Mouse (Mus musculus) gastrocnemius, postnatal 25 days (tissue): ENCODE data around the gene Kcnv2. TPM values are rescaled to one million over a fixed set of nuclear protein-coding genes. Genes with fewer than 3 reads are reported as not detected.

Experiments used
- DNase-seq: peaks from one replicate; pipeline ENCODE4 v3.0.0; 2022
- long read RNA-seq, 2 experiments: library from polyadenylated mRNA; stranded (forward); transcript quantifications; one replicate each; pipeline ENCODE4 v2.0.0; 2021
- total RNA-seq, 2 experiments: library from RNA; stranded (reverse); gene quantifications; 1 replicate in 1 of 2; 2 replicates in 1 of 2; pipeline ENCODE4 v1.2.3; 2021

The Kcnv2 gene
- total RNA-seq, result under 1 TPM; 0.05 TPM
- long read RNA-seq, experiment 1, partial matches to known transcripts, result 0 of 1 reads
- long read RNA-seq, experiment 1, other reads (novel, unspliced or antisense), result 1 of 1 reads
- long read RNA-seq, experiment 2, result 0 reads

DNA sequence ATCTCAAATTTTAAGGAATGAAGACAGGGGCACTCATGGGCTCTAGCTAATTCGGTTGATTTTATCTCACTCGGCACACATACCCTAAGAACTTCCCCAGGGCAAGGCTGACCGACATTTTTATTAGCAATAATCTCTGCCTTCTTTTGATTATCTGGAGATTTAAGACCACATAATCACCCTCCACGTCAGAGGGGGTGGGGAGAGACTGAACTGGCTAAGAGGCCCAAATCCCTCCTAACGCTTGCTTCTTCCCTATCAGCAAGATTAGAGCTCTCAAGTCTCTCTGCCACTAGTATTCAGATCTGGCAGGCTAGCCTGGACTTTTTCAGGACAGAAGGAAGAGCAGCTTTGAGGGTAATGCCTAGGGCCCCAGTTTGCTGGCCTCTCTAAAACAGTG lies at the start of gene Kcnv2:
Kcnv2 (plus strand) TSS at position 308 of the 400 bp plus-strand sequence.
- DNase-seq, result no peak

DNA sequence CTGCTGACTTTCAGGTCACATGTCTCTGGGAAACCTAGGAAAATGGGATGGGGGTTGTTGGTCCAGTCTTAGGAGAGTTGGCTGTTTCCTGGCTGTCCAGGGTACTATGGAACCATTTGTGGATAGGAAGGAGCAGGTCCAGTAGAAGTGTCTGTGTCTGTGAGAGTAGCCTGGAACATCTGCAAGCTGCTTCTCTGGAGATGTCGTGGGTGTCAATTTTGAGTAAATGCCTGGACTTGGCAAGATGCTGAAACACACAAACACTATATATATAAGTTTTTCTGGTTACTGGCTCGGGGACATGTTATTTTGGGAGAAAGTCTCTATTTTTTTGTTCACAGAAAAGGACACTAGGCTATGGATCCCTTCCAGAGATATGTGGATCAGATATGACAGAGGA lies 49.0 kb upstream of the Kcnv2 start:
- no peak for DNase-seq

DNA sequence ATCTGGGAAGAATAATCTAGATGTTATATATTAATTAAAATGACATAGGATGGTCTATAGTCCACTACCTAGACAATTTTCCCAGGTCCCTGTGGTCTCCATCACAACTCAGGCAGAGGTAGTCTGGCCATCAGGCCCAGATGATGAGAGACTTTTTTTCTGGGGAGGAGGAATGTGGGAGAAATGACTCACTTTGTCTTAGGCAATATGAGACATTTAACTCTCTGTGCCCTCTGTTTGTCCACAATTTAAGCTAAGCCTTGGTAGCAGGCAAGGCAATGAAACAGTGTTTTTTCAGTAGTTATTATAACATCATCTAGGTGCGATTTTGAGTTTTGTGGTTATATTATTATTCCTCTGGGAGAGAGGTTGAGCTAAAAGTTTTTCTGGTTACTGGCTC lies 48.0 kb upstream of the Kcnv2 start:
- DNase-seq, result no peak

DNA sequence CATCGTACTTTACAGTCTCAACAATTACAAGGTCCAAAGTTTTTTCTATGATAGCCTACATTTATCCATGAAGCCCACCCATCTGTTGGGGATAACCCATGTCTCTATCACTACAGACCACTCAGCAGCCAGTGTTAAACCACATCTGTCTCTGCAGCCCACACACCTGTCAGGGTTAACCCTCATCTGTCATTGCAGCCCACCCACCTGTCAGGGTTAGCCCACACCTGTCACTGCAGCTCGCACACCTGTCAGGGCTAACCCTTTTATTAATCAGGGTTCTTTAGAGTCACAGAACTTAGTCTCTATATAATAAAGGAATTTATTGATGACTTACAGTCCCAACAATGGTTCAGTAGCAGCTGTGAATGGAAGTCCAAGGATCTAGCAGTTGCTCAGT lies 43.2 kb upstream of the Kcnv2 start:
- DNase-seq, result no peak

DNA sequence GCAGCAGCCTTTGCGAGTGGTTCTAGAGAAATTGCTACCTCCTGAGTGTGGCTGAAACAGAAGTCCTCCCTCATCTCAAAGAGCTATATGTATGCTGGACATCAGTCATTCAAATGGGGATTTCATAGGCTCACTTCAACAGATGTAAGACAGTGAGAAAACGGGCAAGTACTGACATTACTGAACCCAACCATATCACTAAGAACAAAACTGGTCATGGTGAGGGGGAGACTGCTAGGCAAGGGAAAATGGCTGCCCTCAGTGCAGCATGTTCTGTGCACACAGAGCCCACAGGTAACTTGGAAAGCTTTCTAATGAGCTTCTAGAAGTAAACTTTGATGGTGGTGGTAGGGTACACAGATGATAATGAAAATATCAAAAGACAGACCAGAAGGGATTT lies 12.3 kb upstream of the Kcnv2 start:
- no peak for DNase-seq

DNA sequence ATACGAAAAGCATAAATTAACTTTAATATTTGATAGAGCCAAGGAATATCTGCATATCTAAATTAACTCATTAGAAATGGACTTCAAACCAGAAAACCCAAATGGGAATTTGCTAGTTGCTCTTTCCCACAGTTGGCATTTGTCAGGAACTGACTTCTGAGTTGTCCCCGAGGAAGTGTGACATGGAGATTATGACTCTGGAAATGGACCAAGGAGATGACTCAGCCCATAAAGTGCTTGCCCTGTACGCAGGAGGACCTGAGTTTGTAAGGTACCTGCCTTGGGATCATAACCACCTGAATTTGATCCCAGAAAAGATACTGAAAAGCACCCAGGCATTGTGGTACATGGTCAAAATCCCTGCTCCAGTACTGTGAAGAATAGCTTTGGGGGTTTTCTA lies 11.1 kb upstream of the Kcnv2 start:
- no peak for DNase-seq

DNA sequence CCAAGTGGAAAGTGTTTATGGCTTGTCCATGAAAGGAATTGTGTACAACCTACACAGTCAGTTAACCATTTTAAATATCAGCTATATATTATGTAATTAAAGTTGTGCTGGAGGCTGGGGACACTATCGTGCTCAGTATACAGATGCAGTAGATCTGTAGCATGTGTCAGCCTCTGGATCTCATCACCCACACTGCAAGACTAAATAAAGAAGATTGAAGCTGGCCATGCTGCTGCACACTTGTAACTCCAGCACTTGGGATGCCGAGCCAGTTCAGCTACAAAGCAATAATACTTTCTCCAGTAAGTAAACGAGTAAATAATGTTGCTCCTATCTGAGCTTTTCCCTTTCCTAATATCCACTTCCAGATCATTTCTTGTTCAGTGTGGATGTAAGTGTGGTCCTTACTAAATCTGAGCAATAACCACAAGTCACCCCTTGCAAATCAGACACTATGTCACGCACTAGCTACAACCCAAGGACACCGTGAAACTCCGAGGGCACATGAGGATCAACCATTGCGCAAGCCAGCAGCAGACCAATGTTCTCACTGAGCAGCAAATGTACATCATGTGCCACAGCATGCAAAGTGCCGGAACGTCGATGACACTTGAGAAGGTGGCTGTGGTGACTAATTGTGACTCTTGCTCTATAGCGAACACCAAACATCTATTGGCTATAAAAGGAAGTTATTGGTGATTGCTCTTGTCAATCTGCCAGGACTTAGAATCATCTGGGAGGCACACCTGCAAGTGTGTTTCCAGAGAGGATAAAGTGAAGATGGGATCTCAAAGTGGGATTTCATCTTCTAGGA lies 9.9 kb upstream of the Kcnv2 start:
- peak; percentile 64 for DNase-seq

DNA sequence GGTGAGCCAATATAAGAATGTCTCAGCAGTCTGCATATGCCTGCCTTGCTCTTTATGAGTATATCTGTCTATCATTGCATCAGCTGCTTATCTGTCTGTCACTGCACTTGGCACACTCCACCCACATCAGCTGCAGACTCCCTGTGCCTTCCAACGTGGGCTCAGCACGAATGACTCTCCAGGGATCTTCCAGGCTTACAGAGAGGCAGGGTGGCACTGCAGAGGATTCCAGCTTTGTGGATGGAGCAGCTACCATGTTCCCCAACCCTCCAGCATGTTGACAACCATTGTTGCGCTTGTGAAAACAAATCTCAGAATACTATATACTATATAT lies 9.3 kb upstream of the Kcnv2 start:
- peak; percentile 9 for DNase-seq

DNA sequence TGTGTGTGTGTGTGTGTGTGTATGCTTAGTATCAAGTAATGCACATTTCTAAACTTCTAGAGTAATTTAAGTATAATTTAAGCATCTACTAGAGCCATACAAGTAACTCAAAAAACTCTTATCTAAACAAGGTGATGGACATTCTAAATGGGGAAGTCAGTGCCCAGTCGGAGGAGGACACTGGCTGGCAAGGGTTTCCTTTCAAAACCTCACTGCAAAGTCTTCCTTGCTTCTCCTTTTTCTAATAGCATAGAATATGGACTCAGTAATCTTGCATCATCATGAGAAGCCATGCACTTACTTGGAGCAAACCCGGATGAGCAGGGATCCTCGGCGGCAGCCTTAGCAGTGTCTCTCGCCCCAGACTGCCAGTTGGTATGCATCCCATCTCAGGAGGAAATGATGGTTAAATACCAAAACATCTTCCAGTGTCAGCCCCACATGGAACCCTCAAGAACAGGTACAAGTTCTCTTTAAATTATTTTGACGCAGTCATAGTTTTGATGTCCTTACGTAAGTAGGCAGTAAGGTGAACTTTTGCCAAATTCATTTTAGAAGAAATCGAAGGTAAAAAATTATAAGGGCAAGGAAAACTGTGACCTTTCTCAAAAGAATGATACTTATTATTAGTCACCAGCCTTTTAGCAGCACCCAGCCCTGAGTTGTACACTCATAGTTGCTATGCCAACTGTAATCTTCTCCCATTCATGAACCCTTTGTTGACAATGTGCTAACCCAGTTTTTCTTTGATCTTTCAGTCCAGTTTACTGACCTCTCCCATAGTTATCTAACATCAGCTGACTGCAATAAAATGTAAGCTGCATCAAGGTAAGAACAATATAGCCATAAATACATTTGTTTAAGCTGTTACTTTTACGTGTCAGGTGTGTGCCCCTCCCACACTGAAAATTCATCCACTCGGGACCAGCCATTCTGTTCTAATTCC lies 5.8 kb upstream of the Kcnv2 start:
- DNase-seq, result no peak

DNA sequence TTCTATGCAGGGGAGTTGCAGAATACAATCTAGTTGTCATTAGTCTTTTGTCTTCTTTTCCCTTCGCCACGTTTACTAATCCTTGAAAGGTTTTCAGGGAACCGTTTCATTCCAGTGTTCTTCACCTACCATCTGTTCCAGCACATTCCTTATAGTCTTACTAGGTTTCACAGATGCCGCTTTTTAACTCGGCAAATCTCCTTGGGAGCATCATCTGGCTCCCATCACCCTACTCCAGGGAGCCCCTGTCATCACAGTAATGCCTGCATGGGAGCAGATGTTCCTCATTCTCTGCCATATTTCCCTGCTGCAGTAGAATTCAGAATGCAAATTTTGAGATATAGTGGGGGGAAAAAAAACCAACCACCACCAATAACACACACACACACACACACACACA lies 5.1 kb upstream of the Kcnv2 start:
- peak; percentile 14 for DNase-seq

DNA sequence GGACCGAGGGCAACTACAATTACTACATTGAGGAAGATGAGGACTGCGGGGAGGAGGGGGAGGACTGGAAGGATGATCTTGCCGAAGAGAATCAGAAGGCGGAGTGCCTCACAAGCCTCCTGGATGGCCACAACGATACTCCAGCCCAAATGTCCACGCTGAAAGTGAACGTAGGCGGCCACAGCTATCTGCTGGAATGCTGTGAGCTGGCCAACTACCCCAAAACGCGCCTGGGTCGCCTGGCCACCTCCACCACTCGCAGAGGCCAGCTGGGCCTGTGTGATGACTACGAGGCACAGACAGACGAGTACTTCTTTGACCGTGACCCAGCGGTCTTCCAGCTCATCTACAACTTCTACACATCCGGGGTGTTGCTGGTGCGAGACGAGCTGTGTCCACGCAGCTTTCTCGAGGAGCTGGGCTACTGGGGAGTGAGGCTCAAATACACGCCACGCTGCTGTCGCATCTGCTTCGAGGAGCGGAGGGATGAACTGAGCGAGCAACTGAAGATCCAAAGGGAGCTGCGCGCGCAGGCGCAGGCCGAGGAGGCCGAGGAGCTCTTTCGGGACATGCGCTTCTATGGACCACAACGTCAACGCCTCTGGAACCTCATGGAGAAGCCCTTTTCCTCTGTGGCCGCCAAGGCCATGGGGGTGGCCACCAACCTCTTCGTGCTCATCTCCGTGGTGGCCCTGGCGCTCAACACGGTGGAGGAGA lies 681 bp downstream of the Kcnv2 start:
- no peak for DNase-seq

DNA sequence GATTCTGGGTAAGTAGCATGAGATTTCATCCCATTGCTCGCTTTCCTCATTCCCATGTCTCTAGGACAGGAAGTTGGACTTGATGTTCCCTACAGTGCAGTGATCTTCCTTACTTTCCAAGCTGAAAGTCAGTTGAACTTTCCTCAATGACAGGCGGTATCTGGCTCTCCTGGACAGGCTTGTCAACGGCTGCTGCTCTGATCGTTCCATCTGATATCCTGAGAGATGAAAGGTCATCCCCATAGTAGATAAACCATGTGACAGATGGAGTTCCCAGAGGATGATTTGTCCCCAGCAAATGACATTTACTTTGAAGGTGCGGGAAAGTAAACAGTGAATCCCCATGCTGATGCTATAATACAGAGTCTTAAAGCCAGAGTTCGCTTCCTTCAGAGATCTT lies 3.2 kb downstream of the Kcnv2 start:
- DNase-seq, result no peak

DNA sequence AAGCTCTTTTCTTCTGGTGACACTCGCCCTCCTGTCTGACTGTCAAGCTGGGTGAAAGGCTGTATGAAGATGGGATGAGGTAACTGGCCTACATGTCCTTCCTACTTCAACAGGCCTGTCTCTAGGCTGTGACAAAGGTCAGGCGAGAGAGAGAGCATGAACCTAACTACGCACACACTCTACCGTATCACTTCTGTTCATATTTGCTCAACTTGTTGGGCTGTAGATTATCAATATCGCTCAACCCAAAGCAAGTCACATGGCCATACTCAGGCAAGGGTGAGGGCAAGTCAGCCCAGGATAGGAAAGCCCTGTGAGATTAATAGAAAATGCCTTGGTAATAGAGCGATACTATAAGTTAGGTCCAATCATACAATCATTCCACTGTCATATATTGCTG lies 5.2 kb downstream of the Kcnv2 start:
- no peak for DNase-seq

DNA sequence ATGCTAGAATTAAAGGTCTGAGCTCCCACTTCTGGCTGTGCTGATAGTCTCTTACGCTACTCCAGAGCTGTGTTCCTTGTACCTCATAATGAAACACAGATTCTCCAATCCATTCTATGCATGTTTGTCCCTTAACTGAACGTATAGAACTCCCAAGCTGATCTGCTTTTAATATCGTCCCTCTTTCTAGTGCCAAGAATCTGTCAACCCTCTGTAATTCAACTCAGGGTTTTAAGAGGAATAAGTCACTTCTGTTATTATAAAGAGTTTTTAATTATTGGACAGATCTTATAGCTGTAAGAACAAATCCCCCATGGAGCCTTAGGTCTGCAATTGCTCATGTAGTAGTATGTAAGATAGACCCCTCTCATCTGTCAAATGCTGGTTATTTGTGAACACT lies 5.8 kb downstream of the Kcnv2 start:
- DNase-seq, result no peak

DNA sequence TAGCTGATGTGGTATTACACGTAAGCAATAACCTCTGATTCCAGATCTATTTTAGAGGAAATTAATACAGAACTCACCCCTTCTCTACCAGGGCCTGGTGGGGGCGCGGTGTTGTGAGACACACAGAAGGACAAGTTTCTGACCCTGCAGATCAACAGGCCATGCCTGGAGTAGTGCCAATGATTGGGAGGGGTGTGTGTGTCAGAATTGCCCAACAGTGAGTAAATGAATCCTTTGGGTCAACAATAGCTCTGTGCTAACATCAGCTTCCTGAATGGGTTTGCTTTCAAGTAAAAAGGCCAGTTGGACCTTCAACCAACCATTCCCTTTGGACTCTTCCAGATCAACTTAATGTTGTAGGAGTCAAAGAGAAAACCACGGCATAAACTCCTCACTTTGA lies 6.3 kb downstream of the Kcnv2 start:
- DNase-seq, result peak; percentile 46

DNA sequence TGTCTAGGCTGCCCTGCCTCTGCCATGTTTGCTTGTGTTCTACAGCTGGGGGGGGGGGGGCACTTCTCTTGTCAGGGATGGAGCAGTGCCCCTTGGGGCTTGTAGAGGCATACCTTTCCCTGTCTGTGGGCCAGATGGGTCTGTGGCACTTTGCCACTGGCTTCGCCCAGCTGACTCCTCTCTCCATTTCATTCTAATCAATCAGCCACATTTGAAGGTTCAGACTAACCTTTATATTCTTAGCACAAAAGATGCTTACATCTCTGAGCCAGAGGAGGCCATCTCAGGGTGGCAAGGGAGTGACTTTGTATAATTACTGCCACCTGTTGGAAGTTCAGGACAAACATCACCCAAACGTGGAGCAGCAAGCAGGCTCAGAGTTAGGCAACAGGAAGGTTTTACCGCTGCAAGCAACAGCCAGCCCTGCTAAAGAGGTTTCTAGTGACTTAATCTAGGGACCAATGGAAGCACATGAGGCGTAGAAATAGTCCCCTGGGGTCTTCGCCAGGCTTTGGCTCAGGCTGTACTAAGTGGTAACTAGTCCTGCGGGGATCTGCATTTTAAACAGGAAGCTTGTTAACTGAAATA lies 9.9 kb downstream of the Kcnv2 start:
- no peak for DNase-seq

DNA sequence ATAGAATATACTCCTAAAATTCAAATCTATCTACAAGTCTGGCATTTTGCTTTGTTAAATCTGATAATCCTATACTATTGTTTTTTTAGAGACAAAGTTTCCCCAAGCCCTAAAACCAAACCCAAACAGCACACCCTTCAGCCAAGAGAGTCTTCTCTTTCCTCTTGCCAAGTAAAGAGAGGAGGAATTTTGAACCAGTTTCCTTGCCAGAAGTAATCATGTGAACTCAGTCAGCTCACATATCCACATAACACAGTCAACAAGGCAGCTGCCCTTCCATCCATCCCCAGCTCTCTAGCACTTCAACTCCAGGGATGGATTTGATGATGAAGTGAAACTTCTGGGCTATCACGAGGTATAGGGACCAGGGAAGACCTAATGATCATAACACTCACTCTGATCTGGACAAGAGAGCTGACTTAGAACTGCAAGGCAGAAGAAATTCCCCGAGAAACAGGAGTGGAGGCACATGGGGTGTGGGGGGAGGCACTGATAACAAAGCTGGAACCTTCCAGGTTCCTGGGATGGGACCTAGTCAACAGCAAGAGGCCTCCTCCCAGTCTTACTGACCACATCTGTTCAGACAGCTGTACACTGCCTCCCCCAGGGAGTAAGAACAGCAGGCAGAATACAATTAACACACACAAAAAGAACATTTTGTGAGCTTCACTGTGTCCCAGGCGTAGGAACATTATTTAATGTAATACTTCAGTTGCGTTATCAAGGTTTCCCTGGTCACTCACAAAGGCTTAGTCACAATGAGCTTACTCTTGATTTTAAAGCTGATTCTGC lies 13.9 kb downstream of the Kcnv2 start:
- DNase-seq, result peak; percentile 66

DNA sequence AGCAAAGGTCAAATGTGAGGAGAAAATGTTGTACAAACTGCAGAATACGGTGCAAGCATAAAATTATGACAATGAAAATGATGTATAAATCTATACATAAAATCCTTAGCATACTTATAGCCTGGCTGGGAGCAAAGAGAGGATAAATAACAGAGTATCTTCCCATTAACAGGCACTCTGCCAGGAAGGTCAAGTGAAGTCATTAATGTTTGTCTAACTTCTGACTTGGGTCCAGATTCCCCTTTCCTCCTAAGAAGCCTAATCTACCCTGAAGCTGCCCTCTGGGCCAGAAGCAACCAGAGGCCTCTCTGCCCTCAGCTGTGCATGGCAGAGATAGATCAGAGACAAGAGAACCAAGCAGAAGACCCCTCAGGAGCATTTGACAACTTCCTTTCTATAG lies 24.1 kb downstream of the Kcnv2 start:
- no peak for DNase-seq

DNA sequence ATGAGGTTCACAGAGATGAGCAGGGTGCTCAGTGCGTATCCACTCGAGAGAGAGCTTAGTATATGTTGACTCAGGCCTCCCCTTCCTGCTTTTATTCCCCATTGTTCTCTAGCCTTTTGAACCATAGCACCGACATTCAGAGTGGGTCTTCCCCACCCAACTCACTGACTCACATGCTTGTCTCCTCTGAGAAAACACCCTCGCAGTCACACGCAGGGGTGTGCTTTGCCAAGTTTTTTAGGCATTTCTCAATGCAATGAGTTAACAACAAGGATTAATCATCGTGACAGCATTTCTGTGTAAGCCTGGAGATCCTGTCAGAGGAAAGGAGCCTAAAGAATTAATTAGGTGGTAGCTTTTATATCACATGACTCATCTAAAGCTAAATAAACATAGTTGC lies 29.3 kb downstream of the Kcnv2 start:
- DNase-seq, result no peak

DNA sequence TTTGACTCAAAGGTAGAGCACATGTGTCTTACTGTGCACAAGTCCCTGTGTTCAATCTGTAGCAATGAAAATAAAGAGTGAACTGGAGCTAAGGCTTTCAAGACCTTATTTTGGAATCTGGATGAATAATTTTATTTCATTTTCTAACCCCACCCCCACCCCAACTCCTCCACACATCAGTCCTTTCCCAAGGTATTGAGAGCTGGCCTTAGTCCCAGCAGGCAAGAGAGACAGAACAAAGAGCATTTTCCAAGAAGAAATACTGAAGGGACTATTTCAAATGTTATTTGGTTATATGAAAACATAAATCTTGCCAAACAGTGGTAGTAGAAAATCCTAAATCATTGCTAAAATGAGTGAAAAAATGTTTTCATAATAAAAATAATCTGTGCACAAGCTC lies 38.0 kb downstream of the Kcnv2 start:
- no peak for DNase-seq

DNA sequence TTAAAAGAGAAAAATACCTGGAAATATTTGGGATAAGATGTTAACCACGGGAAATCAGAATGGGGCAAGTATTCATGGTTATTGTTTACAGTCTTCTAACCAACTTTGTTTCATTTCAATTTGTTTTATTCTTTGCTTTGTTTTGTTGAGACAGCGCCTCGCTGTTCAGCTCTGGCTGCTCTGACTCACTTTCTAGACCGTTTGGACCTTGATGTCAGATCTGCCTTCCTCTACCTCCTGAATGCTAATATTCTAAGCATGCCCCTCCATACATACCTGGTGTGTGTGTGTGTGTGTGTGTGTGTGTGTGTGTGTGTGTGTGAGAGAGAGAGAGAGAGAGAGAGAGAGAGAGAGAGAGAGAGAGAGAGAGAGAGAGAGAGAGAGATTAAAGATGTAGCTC lies 41.5 kb downstream of the Kcnv2 start:
- DNase-seq, result no peak
